ENCODE assay signal across 8 mouse cellular contexts in genomic region chr5:49525242-49525612, GRCm38 (mm10). TPM values are rescaled to one million over a fixed set of nuclear protein-coding genes. Genes with fewer than 3 reads are reported as not detected.
DNase-seq lines count a peak whose midpoint lies in the region; ATAC-seq lines count a peak whose summit lies in the region.

No protein-coding gene starts in this region.

- no peaks in the 10 kb centered on the region for H3K9me3 ChIP-seq in neural tube, embryonic 12.5 days
- H3K9me3 ChIP-seq in midbrain, embryonic 10.5 days (replicated peaks): no peaks in the 10 kb centered on the region

- H3K36me3 ChIP-seq in neural tube, embryonic 12.5 days: no peaks in the 10 kb centered on the region
- H3K36me3 ChIP-seq in midbrain, embryonic 10.5 days: no peaks in the 10 kb centered on the region

- H3K4me2 ChIP-seq in neural tube, embryonic 12.5 days (replicated peaks): peak overlapping the region; percentile 98

- H3K27ac ChIP-seq in neural tube, embryonic 12.5 days: no peak overlapping the region
- H3K27ac ChIP-seq in midbrain, embryonic 10.5 days (replicated peaks): no peak overlapping the region

- H3K4me1 ChIP-seq in neural tube, embryonic 12.5 days: peaks cover 4% of the 10 kb centered on the region; the same call in 1 of the 2 replicates
- H3K4me1 ChIP-seq in midbrain, embryonic 10.5 days: peaks cover 9% of the 10 kb centered on the region; the same call in 1 of the 2 replicates

- H3K4me3 ChIP-seq in neural tube, embryonic 12.5 days: no peak overlapping the region
- peak overlapping the region; percentile 77 for H3K4me3 ChIP-seq in midbrain, embryonic 10.5 days

- H3K27me3 ChIP-seq in neural tube, embryonic 12.5 days (replicated peaks): peaks cover 12% of the 10 kb centered on the region; the same call in 1 of the 2 replicates
- peaks cover 41% of the 10 kb centered on the region for H3K27me3 ChIP-seq in midbrain, embryonic 10.5 days (ENCODE audit: low read depth, poor library complexity, severe bottlenecking)

- 0 out of 2 replicates have a peak, but pooled peaks have one; percentile 3 for ATAC-seq in neural tube, embryonic 12.5 days (ENCODE audit: low FRiP score, low read depth)

- 73% methylated on average over 4 of the region's 4 CpGs for WGBS in neural tube, embryonic 12.5 days
- 77% methylated on average over 4 of the region's 4 CpGs for WGBS in midbrain, embryonic 10.5 days

- no peak overlapping the region for H3K9ac ChIP-seq in neural tube, embryonic 12.5 days

- DNase-seq in neural tube, embryonic 10.5 days (ENCODE audit: extremely low spot score, low spot score): no peak
- DNase-seq in cerebellum, postnatal 36 days: peak; percentile 61 to 72
- DNase-seq in kidney, adult 11 months: peak; percentile 52
- DNase-seq in midbrain, embryonic 10.5 days (ENCODE audit: low spot score): peak; percentile 11
- no peak for DNase-seq in gastrocnemius, adult 8-10 months (ENCODE audit: low spot score in 2 of 2)
- DNase-seq in gastrocnemius, postnatal 25 days: no peak
- DNase-seq in layer of hippocampus, postnatal 36 days: no peak

RNA-seq across cellular contexts. Expression of gene Kcnip4, which starts 0.5 kb away (rescaled TPM):
- 3.8 and 4.0 TPM in 2 replicates for polyA plus RNA-seq in neural tube, embryonic 12.5 days (2016; fragmentation: Nextera tagmentation; extraction: Ambion mirVana)
- 1.2 and 2.0 TPM in 2 replicates for polyA plus RNA-seq in midbrain, embryonic 10.5 days (2016; fragmentation: Nextera tagmentation; extraction: Ambion mirVana)
- under 1 TPM in 1 of 4 experiments, not detected in 3; 0.16 TPM for total RNA-seq in gastrocnemius, adult 8-10 months (2022)
- under 1 TPM in 1 of 2 experiments, not detected in 1; 0.13 TPM for total RNA-seq in gastrocnemius, postnatal 25 days (2021)
- total RNA-seq in layer of hippocampus, postnatal 36 days (2021): 10 to 100 TPM; 51.7 to 52.6 TPM

Comparison
In these comparisons a context has a peak if more than half of its experiments do, and no peak if none do; other contexts are left out.
1. DNase-seq: peak in cerebellum, postnatal 36 days (2 of 2), kidney, adult 11 months (single experiment) and midbrain, embryonic 10.5 days (single experiment); none in neural tube, embryonic 10.5 days (single experiment), gastrocnemius, adult 8-10 months (0 of 2), gastrocnemius, postnatal 25 days (single experiment) and layer of hippocampus, postnatal 36 days (0 of 2).
2. RNA of gene Kcnip4, which starts 0.5 kb away (total RNA-seq): 51.7 to 52.6 TPM in layer of hippocampus, postnatal 36 days; 0.13 TPM in gastrocnemius, postnatal 25 days and 0.16 TPM in gastrocnemius, adult 8-10 months; every median in the first group is over 10 times any median in the second.